Comparison of ENCODE assay signal across 20 mouse cellular contexts in genomic region chr8:34505829-34506555, GRCm38 (mm10).
DNase-seq lines count a peak whose midpoint lies in the region; ATAC-seq and TF ChIP-seq lines count a peak whose summit lies in the region.
"Had no signal": no experiment of that assay in that cellular context is flagged by ENCODE, and none has a peak within 500 bp of the region (broad histone marks: within the 10 kb centered on the region; RNA-seq: fewer than 3 reads in every experiment).

No protein-coding gene starts in this region.

- H3K36me3 ChIP-seq in hindbrain, postnatal 0 days (ENCODE audit: insufficient read depth, low read length): no peaks in the 10 kb centered on the region
- no peaks in the 10 kb centered on the region for H3K36me3 ChIP-seq in hindbrain, embryonic 16.5 days (ENCODE audit: control insufficient read depth, insufficient read depth, low read length)
- no peaks in the 10 kb centered on the region for H3K36me3 ChIP-seq in kidney, embryonic 15.5 days
- no peaks in the 10 kb centered on the region for H3K36me3 ChIP-seq in stomach, embryonic 15.5 days
- H3K36me3 ChIP-seq: heart, embryonic 10.5 days; hindbrain, embryonic 12.5 days; liver, embryonic 13.5 days; midbrain, embryonic 12.5 days had no signal

- no peaks in the 10 kb centered on the region for H3K27me3 ChIP-seq in hindbrain, postnatal 0 days (ENCODE audit: insufficient read depth, low read length)
- no peaks in the 10 kb centered on the region for H3K27me3 ChIP-seq in hindbrain, embryonic 16.5 days (replicated peaks; ENCODE audit: control insufficient read depth, insufficient read depth, low read length)
- H3K27me3 ChIP-seq in kidney, embryonic 15.5 days: no peaks in the 10 kb centered on the region
- H3K27me3 ChIP-seq in stomach, embryonic 15.5 days (replicated peaks): no peaks in the 10 kb centered on the region
- H3K27me3 ChIP-seq: hindbrain, embryonic 12.5 days; liver, embryonic 13.5 days; midbrain, embryonic 12.5 days had no signal

- no peak for TF ChIP-seq POLR2A in lung, adult 2 months (IDR thresholded peaks at IDR 0.05; ENCODE audit: borderline replicate concordance, extremely low read depth, low read depth, low read length)

- DNase-seq in hindbrain, postnatal 0 days (ENCODE audit: low spot score): peak; percentile 23
- DNase-seq in lung, postnatal 36 days: peak; percentile 10
- DNase-seq in lung, adult 2 months: no peak
- no peak for DNase-seq in spleen, adult 12 weeks (ENCODE audit: low spot score)
- no peak for DNase-seq in layer of hippocampus, adult 9-10 months (ENCODE audit: low spot score)
- DNase-seq: cerebellum, adult 11 months; cerebellum, postnatal 14 days; gastrocnemius, postnatal 36 days; heart, postnatal 10 days; liver, embryonic 13.5 days; lung, postnatal 4 days; thymus, postnatal 25 days had no signal

- ATAC-seq in hindbrain, postnatal 0 days: no peak
- no peak for ATAC-seq in hindbrain, embryonic 16.5 days
- ATAC-seq in kidney, embryonic 15.5 days (replicated peaks; ENCODE audit: low FRiP score): 0 out of 2 replicates have a peak, but pooled peaks have one; percentile 66
- no peak for ATAC-seq in stomach, embryonic 15.5 days (ENCODE audit: insufficient read depth, low FRiP score, low read depth)
- ATAC-seq: forebrain, embryonic 14.5 days had no signal

- H3K4me1 ChIP-seq in hindbrain, postnatal 0 days (ENCODE audit: insufficient read depth, low read length): no peaks in the 10 kb centered on the region
- H3K4me1 ChIP-seq in hindbrain, embryonic 16.5 days (ENCODE audit: control insufficient read depth, insufficient read depth, low read depth, low read length): no peaks in the 10 kb centered on the region
- no peaks in the 10 kb centered on the region for H3K4me1 ChIP-seq in lung, adult 2 months (ENCODE audit: control insufficient read depth, insufficient read depth, low read length)
- H3K4me1 ChIP-seq in kidney, embryonic 15.5 days: peaks cover 12% of the 10 kb centered on the region; the same call in 1 of the 2 replicates
- H3K4me1 ChIP-seq in stomach, embryonic 15.5 days: no peaks in the 10 kb centered on the region
- H3K4me1 ChIP-seq: hindbrain, embryonic 12.5 days; liver, embryonic 13.5 days; midbrain, embryonic 12.5 days had no signal

- H3K9ac ChIP-seq in hindbrain, postnatal 0 days (replicated peaks; ENCODE audit: low read length): no peak overlapping the region
- no peak overlapping the region for H3K9ac ChIP-seq in hindbrain, embryonic 16.5 days (ENCODE audit: low read depth, low read length)
- no peak overlapping the region for H3K9ac ChIP-seq in kidney, embryonic 15.5 days
- no peak overlapping the region for H3K9ac ChIP-seq in stomach, embryonic 15.5 days
- H3K9ac ChIP-seq: hindbrain, embryonic 12.5 days; liver, embryonic 13.5 days; midbrain, embryonic 12.5 days had no signal

- H3K4me2 ChIP-seq in hindbrain, postnatal 0 days (ENCODE audit: low read depth, low read length): no peak overlapping the region
- no peak overlapping the region for H3K4me2 ChIP-seq in hindbrain, embryonic 16.5 days (ENCODE audit: low read length)
- peak overlapping the region; percentile 36 for H3K4me2 ChIP-seq in kidney, embryonic 15.5 days
- H3K4me2 ChIP-seq in stomach, embryonic 15.5 days: no peak overlapping the region
- H3K4me2 ChIP-seq: hindbrain, embryonic 12.5 days; liver, embryonic 13.5 days; midbrain, embryonic 12.5 days had no signal

- H3K9me3 ChIP-seq in hindbrain, postnatal 0 days (ENCODE audit: low read length): no peaks in the 10 kb centered on the region
- H3K9me3 ChIP-seq in hindbrain, embryonic 16.5 days (ENCODE audit: control insufficient read depth, low read length): peaks cover 2% of the 10 kb centered on the region; the same call in 1 of the 2 replicates
- H3K9me3 ChIP-seq in kidney, embryonic 15.5 days (replicated peaks): no peaks in the 10 kb centered on the region
- H3K9me3 ChIP-seq in stomach, embryonic 15.5 days: no peaks in the 10 kb centered on the region
- H3K9me3 ChIP-seq: heart, embryonic 10.5 days; hindbrain, embryonic 12.5 days; liver, embryonic 13.5 days; midbrain, embryonic 12.5 days had no signal

- H3K4me3 ChIP-seq in hindbrain, postnatal 0 days (ENCODE audit: low read length): no peak overlapping the region
- no peak overlapping the region for H3K4me3 ChIP-seq in hindbrain, embryonic 16.5 days (ENCODE audit: low read length)
- no peak overlapping the region for H3K4me3 ChIP-seq in lung, adult 2 months (replicated peaks; ENCODE audit: extremely low read depth, low read depth, low read length)
- H3K4me3 ChIP-seq in kidney, embryonic 15.5 days (replicated peaks): no peak overlapping the region
- no peak overlapping the region for H3K4me3 ChIP-seq in stomach, embryonic 15.5 days (replicated peaks)
- H3K4me3 ChIP-seq: erythroblast, embryonic 14.5 days; heart, embryonic 10.5 days; hindbrain, embryonic 12.5 days; liver, embryonic 13.5 days; midbrain, embryonic 12.5 days had no signal

- H3K27ac ChIP-seq in hindbrain, postnatal 0 days: no peak overlapping the region
- H3K27ac ChIP-seq in hindbrain, embryonic 16.5 days (ENCODE audit: low read depth, low read length): no peak overlapping the region
- H3K27ac ChIP-seq in kidney, embryonic 15.5 days: no peak overlapping the region
- H3K27ac ChIP-seq in stomach, embryonic 15.5 days: 0 out of 2 replicates have a peak overlapping the region, but pooled peaks have one; percentile 28
- H3K27ac ChIP-seq: heart, embryonic 10.5 days; hindbrain, embryonic 12.5 days; liver, embryonic 13.5 days; midbrain, embryonic 12.5 days had no signal

- 64% methylated on average over 15 of the region's 15 CpGs for WGBS in hindbrain, postnatal 0 days
- WGBS in hindbrain, embryonic 16.5 days: 60% methylated on average over 15 of the region's 15 CpGs
- 43% methylated on average over 15 of the region's 15 CpGs for WGBS in lung, adult 2 months
- 24% methylated on average over 15 of the region's 15 CpGs for WGBS in kidney, embryonic 15.5 days
- WGBS in stomach, embryonic 15.5 days: 26% methylated on average over 15 of the region's 15 CpGs

- no peak for TF ChIP-seq CTCF in hindbrain, postnatal 0 days (IDR thresholded peaks at IDR 0.05; ENCODE audit: low read depth)
- TF ChIP-seq CTCF in lung, adult 2 months (IDR thresholded peaks at IDR 0.05; ENCODE audit: insufficient read depth, low read length): no peak

Comparison
In these comparisons a context has a peak if more than half of its experiments do, and no peak if none do; other contexts are left out.
1. DNase-seq: peak in hindbrain, postnatal 0 days (single experiment) and lung, postnatal 36 days (single experiment); none in lung, adult 2 months (single experiment), spleen, adult 12 weeks (single experiment) and layer of hippocampus, adult 9-10 months (single experiment).